In genomic region chr11:118085176-118085575, GRCm38 (mm10) we compare ENCODE assay signal across 20 mouse cellular contexts. TPM values are rescaled to one million over a fixed set of nuclear protein-coding genes. Genes with fewer than 3 reads are reported as not detected.
DNase-seq lines count a peak whose midpoint lies in the region; ATAC-seq and TF ChIP-seq lines count a peak whose summit lies in the region.
"Had no signal": no experiment of that assay in that cellular context is flagged by ENCODE, and none has a peak within 500 bp of the region (broad histone marks: within the 10 kb centered on the region; RNA-seq: fewer than 3 reads in every experiment).

No protein-coding gene starts in this region.

- peak in 1 of 2 experiments; percentile 51; a peak in 2 of 4 replicates for TF ChIP-seq EP300 in MEL (IDR thresholded peaks at IDR 0.05; ENCODE audit: low read depth in 1 of 2, low read length in 2 of 2)

- peaks cover 37% of the 10 kb centered on the region for H3K4me1 ChIP-seq in kidney, embryonic 15.5 days
- H3K4me1 ChIP-seq in lung, embryonic 14.5 days (ENCODE audit: insufficient read depth), result no peaks in the 10 kb centered on the region
- H3K4me1 ChIP-seq in MEL (ENCODE audit: control insufficient read depth in 1 of 2, insufficient read depth in 2 of 2, low read length in 2 of 2), result peaks cover 2 to 7% of the 10 kb centered on the region in 2 experiments; a peak in 3 of 4 replicates
- H3K4me1 ChIP-seq: midbrain, embryonic 12.5 days; neural tube, embryonic 13.5 days had no signal

- no peak for TF ChIP-seq POLR2A in MEL (IDR thresholded peaks at IDR 0.05; ENCODE audit: control insufficient read depth in 1 of 2, insufficient read depth in 1 of 2, low read depth in 1 of 2, low read length in 2 of 2, poor library complexity in 1 of 2)
- no peak for TF ChIP-seq POLR2A in myocyte (IDR thresholded peaks at IDR 0.05; ENCODE audit: insufficient read length, low read depth)

- H3K9me3 ChIP-seq in kidney, embryonic 15.5 days (replicated peaks), result peaks cover 2% of the 10 kb centered on the region; the same call in 1 of the 2 replicates
- H3K9me3 ChIP-seq in lung, embryonic 14.5 days (ENCODE audit: low read depth, low read length), result no peaks in the 10 kb centered on the region
- no peaks in the 10 kb centered on the region for H3K9me3 ChIP-seq in MEL (replicated peaks; ENCODE audit: insufficient read depth, low read length)
- H3K9me3 ChIP-seq: midbrain, embryonic 12.5 days; neural tube, embryonic 13.5 days had no signal

- no peak for ATAC-seq in kidney, embryonic 15.5 days (replicated peaks; ENCODE audit: low FRiP score)
- ATAC-seq in lung, embryonic 14.5 days (ENCODE audit: insufficient read depth), result peak; percentile 52
- no peak for ATAC-seq in granulocyte monocyte progenitor cell, adult 5-6 weeks (replicated peaks; ENCODE audit: poor library complexity, severe bottlenecking)
- ATAC-seq: forebrain, embryonic 14.5 days had no signal

- no peak overlapping the region for H3K4me3 ChIP-seq in kidney, embryonic 15.5 days (replicated peaks)
- no peak overlapping the region for H3K4me3 ChIP-seq in lung, embryonic 14.5 days (ENCODE audit: low read depth, low read length)
- no peak overlapping the region for H3K4me3 ChIP-seq in MEL (ENCODE audit: control insufficient read depth in 1 of 2, insufficient read depth in 1 of 2, low read depth in 2 of 2, low read length in 2 of 2)
- H3K4me3 ChIP-seq in myocyte, result no peak overlapping the region
- H3K4me3 ChIP-seq: erythroblast, embryonic 14.5 days; heart, embryonic 13.5 days; layer of hippocampus, adult 2 months; midbrain, embryonic 12.5 days; neural tube, embryonic 13.5 days had no signal

- H3K79me2 ChIP-seq in MEL (ENCODE audit: control insufficient read depth, insufficient read depth, low read length, poor library complexity) (no peaks in the 10 kb centered on the region), myocyte (ENCODE audit: control insufficient read depth, insufficient read depth) (no peaks in the 10 kb centered on the region)

- peaks cover 3% of the 10 kb centered on the region; the same call in 1 of the 2 replicates for H3K27me3 ChIP-seq in kidney, embryonic 15.5 days
- H3K27me3 ChIP-seq in lung, embryonic 14.5 days (ENCODE audit: insufficient read depth, low read length), result no peaks in the 10 kb centered on the region
- H3K27me3 ChIP-seq in MEL (ENCODE audit: control insufficient read depth in 1 of 2, insufficient read depth in 2 of 2, low read length in 2 of 2) (peaks cover 0 to 1% of the 10 kb centered on the region in 2 experiments; a peak in 1 of 4 replicates), myocyte (ENCODE audit: control insufficient read depth, insufficient read depth, insufficient read length) (peaks cover 31% of the 10 kb centered on the region)
- H3K27me3 ChIP-seq: midbrain, embryonic 12.5 days; neural tube, embryonic 13.5 days had no signal

- no peak overlapping the region for H3ac ChIP-seq in myocyte (ENCODE audit: control insufficient read depth, insufficient read length)

- WGBS in kidney, embryonic 15.5 days, result 31% methylated on average over 4 of the region's 4 CpGs
- 26% methylated on average over 4 of the region's 4 CpGs for WGBS in lung, embryonic 14.5 days

- no peak for DNase-seq in kidney, postnatal 25 days
- DNase-seq in lung, embryonic 14.5 days, result peak; percentile 82
- DNase-seq in lung, postnatal 14 days, result no peak
- DNase-seq in MEL (ENCODE audit: low read depth, low spot score), result peak; percentile 35
- DNase-seq: cerebellum, adult 8-10 months; gastrocnemius, postnatal 25 days; layer of hippocampus, postnatal 36 days; liver; right cerebral cortex, adult 18-20 months had no signal

- TF ChIP-seq CTCF in lung, embryonic 14.5 days (IDR thresholded peaks at IDR 0.05; ENCODE audit: low read depth), result no peak
- no peak for TF ChIP-seq CTCF in MEL (IDR thresholded peaks at IDR 0.05 in 2 of 3, conservative IDR thresholded peaks at IDR 0.05 in 1 of 3; ENCODE audit: control insufficient read depth in 1 of 3, insufficient read depth in 1 of 3, low read depth in 2 of 3, low read length in 3 of 3, poor library complexity in 1 of 3, severe bottlenecking in 1 of 3)

- no peak overlapping the region for H3K4me2 ChIP-seq in kidney, embryonic 15.5 days
- no peak overlapping the region for H3K4me2 ChIP-seq in lung, embryonic 14.5 days
- H3K4me2 ChIP-seq in myocyte (ENCODE audit: low read depth), result peak overlapping the region; percentile 14
- H3K4me2 ChIP-seq: heart, embryonic 13.5 days; hindbrain, embryonic 14.5 days; midbrain, embryonic 12.5 days; neural tube, embryonic 13.5 days had no signal

- H3K27ac ChIP-seq in kidney, embryonic 15.5 days, result peak overlapping the region; percentile 46; the same call in 1 of the 2 replicates
- no peak overlapping the region for H3K27ac ChIP-seq in lung, embryonic 14.5 days (ENCODE audit: low read depth)
- no peak overlapping the region for H3K27ac ChIP-seq in MEL (ENCODE audit: control insufficient read depth, low read depth, low read length)
- H3K27ac ChIP-seq: heart, embryonic 13.5 days; hindbrain, embryonic 14.5 days; layer of hippocampus, adult 2 months; midbrain, embryonic 12.5 days; neural tube, embryonic 13.5 days had no signal

- H3K9ac ChIP-seq in kidney, embryonic 15.5 days, result no peak overlapping the region
- no peak overlapping the region for H3K9ac ChIP-seq in lung, embryonic 14.5 days
- no peak overlapping the region for H3K9ac ChIP-seq in MEL (ENCODE audit: control insufficient read depth, low read depth, low read length, poor library complexity, severe bottlenecking)
- H3K9ac ChIP-seq: heart, embryonic 13.5 days; hindbrain, embryonic 14.5 days; midbrain, embryonic 12.5 days; neural tube, embryonic 13.5 days had no signal

- TF ChIP-seq RAD21 in MEL (IDR thresholded peaks at IDR 0.05; ENCODE audit: low read depth, low read length), result no peak

- no peaks in the 10 kb centered on the region for H3K36me3 ChIP-seq in kidney, embryonic 15.5 days
- no peaks in the 10 kb centered on the region for H3K36me3 ChIP-seq in lung, embryonic 14.5 days (ENCODE audit: insufficient read depth)
- H3K36me3 ChIP-seq in MEL (ENCODE audit: control insufficient read depth in 1 of 2, insufficient read depth in 2 of 2, low read length in 2 of 2) (no peaks in the 10 kb centered on the region; a peak in 1 of 4 replicates), myocyte (ENCODE audit: control insufficient read depth, insufficient read depth) (no peaks in the 10 kb centered on the region)
- H3K36me3 ChIP-seq: heart, embryonic 13.5 days; midbrain, embryonic 12.5 days; neural tube, embryonic 13.5 days had no signal

TF ChIP-seq in MEL, 35 proteins besides CTCF, POLR2A, EP300 and RAD21:
- peak; percentile 27; the same call in 1 of the 2 replicates for TF ChIP-seq SIN3A (IDR thresholded peaks at IDR 0.05; ENCODE audit: low read length)
- peak; percentile 92 for TF ChIP-seq ETS1 (IDR thresholded peaks at IDR 0.05; ENCODE audit: low read depth, low read length)
- TF ChIP-seq TCF12 (IDR thresholded peaks at IDR 0.05; ENCODE audit: low read depth, low read length), result peak; percentile 64
- TF ChIP-seq MYB (IDR thresholded peaks at IDR 0.05; ENCODE audit: low read depth, low read length), result no peak
- TF ChIP-seq MAX (IDR thresholded peaks at IDR 0.05; ENCODE audit: low read length), result no peak

TF ChIP-seq in myocyte, 11 proteins besides CTCF, POLR2A, EP300 and RAD21:
- no peak for TF ChIP-seq MAX (IDR thresholded peaks at IDR 0.05; ENCODE audit: low read depth)
- no peak for TF ChIP-seq CEBPB (IDR thresholded peaks at IDR 0.05; ENCODE audit: insufficient read depth, poor library complexity, severe bottlenecking)
- TF ChIP-seq TCF12 (IDR thresholded peaks at IDR 0.05; ENCODE audit: insufficient read depth, poor library complexity, severe bottlenecking), result peak; percentile 91
- TF ChIP-seq MYOG (IDR thresholded peaks at IDR 0.05; ENCODE audit: control insufficient read depth in 1 of 3, insufficient read depth in 1 of 3, insufficient read length in 2 of 3, low read depth in 2 of 3), result peak; percentile 77 to 93 (median 78)
- no peak for TF ChIP-seq USF1 (IDR thresholded peaks at IDR 0.05; ENCODE audit: low read depth)
- no peak for TF ChIP-seq E2F4 (IDR thresholded peaks at IDR 0.05; ENCODE audit: insufficient read depth)
- TF ChIP-seq TCF3 (IDR thresholded peaks at IDR 0.05; ENCODE audit: insufficient read length, low read depth), result peak; percentile 87
- TF ChIP-seq SRF (IDR thresholded peaks at IDR 0.05; ENCODE audit: control insufficient read depth, insufficient read length, low read depth), result no peak
- peak in 2 of 3 experiments; percentile 84 to 91 for TF ChIP-seq MYOD1 (IDR thresholded peaks at IDR 0.05; ENCODE audit: control insufficient read depth in 1 of 3, insufficient read length in 2 of 3, low read depth in 2 of 3)
- no peak for TF ChIP-seq REST (IDR thresholded peaks at IDR 0.05; ENCODE audit: insufficient read depth, insufficient read length)
- no peak for TF ChIP-seq POLR2AphosphoS2 (IDR thresholded peaks at IDR 0.05; ENCODE audit: insufficient read length, low read depth)

RNA-seq across cellular contexts. Expression of gene Dnah17, which starts 45.3 kb away (rescaled TPM):
- polyA plus RNA-seq in kidney, embryonic 15.5 days (2015; fragmentation: Nextera tagmentation; extraction: Ambion mirVana), result 0.17 and 0.22 TPM in 2 replicates
- 0.11 and 0.29 TPM in 2 replicates for polyA plus RNA-seq in lung, embryonic 14.5 days (2014; fragmentation: Nextera tagmentation; extraction: Ambion mirVana)
- under 0.01 and 0.04 TPM in 2 replicates for total RNA-seq in MEL (2012; rRNA removed)
- polyA plus RNA-seq in MEL (2012; ENCODE audit: insufficient read depth in 1 of 2, insufficient read length in 2 of 2, low read depth in 1 of 2, low replicate concordance in 2 of 2, missing spikeins in 1 of 2) (under 1 TPM in 1 of 2 experiments, not detected in 1; 0.21 TPM), myocyte (2012; fragmentation: generic; extraction: Trizol) (0.16 TPM)
- total RNA-seq in granulocyte monocyte progenitor cell, adult 5-6 weeks (2014; fragmentation: Nextera tagmentation), result 0.13 TPM in 1 of 2 replicates, not detected in the other
- total RNA-seq in granulocyte monocyte progenitor cell, adult 5-6 weeks (2017), result not detected in 2 replicates
- total RNA-seq: monocyte, adult 5-6 weeks had no signal
- polyA plus RNA-seq: erythroblast, embryonic 14.5 days had no signal

Comparison
In these comparisons a context has a peak if more than half of its experiments do, and no peak if none do; other contexts are left out.
1. DNase-seq: peak in lung, embryonic 14.5 days (single experiment) and MEL (single experiment); none in kidney, postnatal 25 days (0 of 2) and lung, postnatal 14 days (single experiment).